Mouse (Mus musculus) midbrain, embryonic 14.5 days (tissue): ENCODE measurements around the gene Gm4894. TPM values are rescaled to one million over a fixed set of nuclear protein-coding genes. Genes with fewer than 3 reads are reported as not detected.

ENCODE experiments used
- polyA plus RNA-seq: library from polyadenylated mRNA; unstranded; fragments of >200 nt; fragmentation: Nextera tagmentation; extraction: Ambion mirVana; gene quantifications from 2 replicates; pipeline ENCODE4 v1.2.1, GENCODE M21; 2014

Gm4894 gene
- polyA plus RNA-seq, 1 experiment from 2014 or later = not detected

Other genes starting within 250 kb of the Gm4894 start
- gene Zw10, start 194.9 kb upstream of the Gm4894 start, polyA plus RNA-seq = 18.6 and 28.0 TPM in 2 replicates
- gene Tmprss5, start 169.3 kb upstream of the Gm4894 start, polyA plus RNA-seq = 0.70 and 1.7 TPM in 2 replicates
- 2.7 and 5.8 TPM in 2 replicates for gene Drd2, start 90.1 kb downstream of the Gm4894 start, polyA plus RNA-seq
- gene Ankk1, start 176.5 kb downstream of the Gm4894 start, polyA plus RNA-seq = not detected in 2 replicates
- 0.94 and 1.9 TPM in 2 replicates for gene Ttc12, start 235.7 kb downstream of the Gm4894 start, polyA plus RNA-seq